Mouse (Mus musculus): ENCODE results near the gene Dppa4. TPM values are rescaled to one million over a fixed set of nuclear protein-coding genes. Genes with fewer than 3 reads are reported as not detected.
"Not testable (repeated sequence)": the region's sequence is repeated elsewhere in the genome, so short reads cannot be mapped to it uniquely, and the experiment has no call there.

Gene Dppa4
- polyA plus RNA-seq, 1 experiment from 2014 or later, result 0.07 TPM

GRCm38 (mm10) chr16:48285517-48285916 lies 2.0 kb downstream of the Dppa4 start:
- Histone ChIP-seq H3K27ac (no peak overlapping the region), H3K4me2 (no peak overlapping the region), H3K27me3 (no peaks in the 10 kb centered on the region), H3K9me3 (replicated peaks) (no peaks in the 10 kb centered on the region), H3K4me1 (replicated peaks) (no peaks in the 10 kb centered on the region), H3K4me3 (replicated peaks) (no peak overlapping the region), H3K9ac (no peak overlapping the region), H3K36me3 (no peaks in the 10 kb centered on the region)
- DNase-seq (no peak), ATAC-seq (ENCODE audit: low read depth) (no peak)
- 71% methylated on average over 4 of the region's 4 CpGs for WGBS (ENCODE audit: insufficient replicate concordance)

DNA sequence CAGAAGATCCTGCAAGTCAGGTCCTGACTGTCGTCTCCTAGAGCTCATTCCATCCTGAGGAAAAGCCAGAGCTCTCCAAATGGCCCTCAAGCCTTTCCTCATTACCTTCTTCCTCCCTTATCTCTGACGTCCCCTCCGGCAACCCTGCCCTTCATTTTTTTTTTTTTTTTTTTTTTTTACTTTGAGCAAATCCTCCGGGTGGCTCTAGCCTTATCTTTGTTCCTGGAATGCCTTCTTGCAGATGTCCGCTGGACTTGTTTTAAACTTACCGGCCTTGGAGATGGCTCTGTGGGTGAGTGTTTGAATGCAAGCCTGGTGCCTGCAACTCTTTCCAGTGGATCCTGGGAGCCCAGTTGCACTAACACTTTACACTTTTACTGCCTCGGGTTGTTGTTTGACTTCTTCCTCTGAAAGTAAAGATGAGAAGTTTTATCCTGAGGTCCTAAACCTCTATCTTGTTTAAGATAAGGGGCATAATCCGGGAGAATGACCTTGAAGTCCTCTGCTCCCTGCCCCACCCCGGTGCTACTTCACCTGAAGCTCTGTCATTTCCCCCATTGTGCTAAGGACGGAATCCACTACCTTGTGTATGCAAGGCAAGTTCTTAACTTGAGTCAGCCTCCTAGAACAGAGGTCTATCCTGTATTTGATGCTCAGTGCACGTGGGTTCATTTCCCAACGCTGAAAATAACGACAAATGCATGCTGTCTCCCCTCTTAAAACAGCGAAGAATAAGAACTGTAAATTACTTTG lies 14.0 kb downstream of the Dppa4 start:
- ATAC-seq (ENCODE audit: low read depth) (no peak), DNase-seq (no peak)
- H3K4me1 ChIP-seq (replicated peaks), result peaks cover 6% of the 10 kb centered on the region; the same call in 1 of the 2 replicates
- no peak overlapping the region for H3K4me3 ChIP-seq (replicated peaks)
- H3K27me3 ChIP-seq, result no peaks in the 10 kb centered on the region
- no peaks in the 10 kb centered on the region for H3K9me3 ChIP-seq (replicated peaks)
- no peaks in the 10 kb centered on the region for H3K36me3 ChIP-seq
- no peak overlapping the region for H3K9ac ChIP-seq
- WGBS (ENCODE audit: insufficient replicate concordance), result 34% methylated on average over 14 of the region's 14 CpGs
- no peak overlapping the region for H3K4me2 ChIP-seq
- H3K27ac ChIP-seq, result no peak overlapping the region

DNA sequence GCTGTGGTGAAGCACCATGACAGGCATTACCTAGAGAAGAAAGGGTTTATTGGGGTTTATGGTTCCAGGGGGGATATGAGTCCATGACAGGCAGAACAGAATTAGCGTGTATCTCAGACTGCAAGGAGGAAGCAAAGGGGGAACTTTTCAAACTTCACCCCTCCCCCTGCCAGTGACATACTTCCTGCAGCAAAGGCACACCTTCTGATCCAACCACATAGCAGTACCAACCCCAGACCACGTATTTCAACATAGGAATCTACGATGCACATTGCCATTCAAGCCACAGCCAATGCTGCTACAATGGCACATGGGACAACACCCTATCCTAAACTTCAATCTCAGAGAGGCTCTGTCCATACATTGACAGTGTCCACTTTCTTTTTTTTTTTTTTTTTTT lies 16.4 kb downstream of the Dppa4 start:
- Histone ChIP-seq H3K9ac (no peak overlapping the region), H3K4me3 (replicated peaks) (no peak overlapping the region), H3K27me3 (no peaks in the 10 kb centered on the region), H3K9me3 (replicated peaks) (no peaks in the 10 kb centered on the region), H3K4me2 (no peak overlapping the region), H3K27ac (no peak overlapping the region), H3K36me3 (no peaks in the 10 kb centered on the region), H3K4me1 (replicated peaks) (peaks cover 6% of the 10 kb centered on the region; the same call in 1 of the 2 replicates)
- 35% methylated on average over 3 of the region's 3 CpGs for WGBS (ENCODE audit: insufficient replicate concordance)
- ATAC-seq (ENCODE audit: low read depth) (no peak), DNase-seq (no peak)

- H3K27me3 ChIP-seq, result no peaks in the 10 kb centered on the region
- no peaks in the 10 kb centered on the region for H3K36me3 ChIP-seq
- no peak within 1 kb of the TSS for H3K27ac ChIP-seq
- no peak within 1 kb of the TSS for H3K4me3 ChIP-seq (replicated peaks)
- H3K4me1 ChIP-seq (replicated peaks), result no peaks in the 10 kb centered on the region
- no peak within 1 kb of the TSS for H3K9ac ChIP-seq
- ATAC-seq (ENCODE audit: low read depth), result no peak
- H3K9me3 ChIP-seq (replicated peaks), result no peaks in the 10 kb centered on the region
- no peak for DNase-seq
- no peak within 1 kb of the TSS for H3K4me2 ChIP-seq
- 70% methylated on average over 7 of the region's 7 CpGs for WGBS (ENCODE audit: insufficient replicate concordance)
Measured at GRCm38 (mm10) chr16:48303509-48303908, 20.0 kb downstream of the Dppa4 start, which contains the start of gene Dppa2. Gene Dppa2, plus strand, starts transcription at chr16:48303908.

DNA sequence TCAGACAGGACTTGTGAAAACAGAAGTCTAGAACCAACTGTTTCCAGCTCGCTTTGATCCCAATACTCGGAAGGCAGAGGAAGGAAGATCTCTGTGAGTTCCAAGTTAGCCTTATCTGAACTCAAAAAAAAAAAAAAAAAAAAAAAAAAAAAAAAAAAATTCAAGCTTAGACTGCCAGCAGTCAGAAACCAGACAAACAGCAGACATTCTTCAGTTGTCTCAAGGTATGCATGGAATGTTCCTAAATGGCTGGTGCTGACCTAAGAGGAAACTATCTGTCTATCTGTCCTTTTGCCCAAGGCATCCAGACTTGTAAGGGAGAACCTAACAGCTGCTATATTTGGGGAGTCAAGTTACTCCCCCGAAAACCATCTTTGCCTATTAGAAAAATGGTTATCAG lies 20.4 kb downstream of the Dppa4 start:
- no peak for ATAC-seq (ENCODE audit: low read depth)
- no peaks in the 10 kb centered on the region for H3K4me1 ChIP-seq (replicated peaks)
- no peak overlapping the region for H3K4me3 ChIP-seq (replicated peaks)
- H3K4me2 ChIP-seq, result no peak overlapping the region
- no peak overlapping the region for H3K27ac ChIP-seq
- H3K9ac ChIP-seq, result no peak overlapping the region
- H3K36me3 ChIP-seq, result no peaks in the 10 kb centered on the region
- WGBS (ENCODE audit: insufficient replicate concordance), result 60% methylated on average over 3 of the region's 3 CpGs
- no peak for DNase-seq
- no peaks in the 10 kb centered on the region for H3K9me3 ChIP-seq (replicated peaks)
- no peaks in the 10 kb centered on the region for H3K27me3 ChIP-seq

DNA sequence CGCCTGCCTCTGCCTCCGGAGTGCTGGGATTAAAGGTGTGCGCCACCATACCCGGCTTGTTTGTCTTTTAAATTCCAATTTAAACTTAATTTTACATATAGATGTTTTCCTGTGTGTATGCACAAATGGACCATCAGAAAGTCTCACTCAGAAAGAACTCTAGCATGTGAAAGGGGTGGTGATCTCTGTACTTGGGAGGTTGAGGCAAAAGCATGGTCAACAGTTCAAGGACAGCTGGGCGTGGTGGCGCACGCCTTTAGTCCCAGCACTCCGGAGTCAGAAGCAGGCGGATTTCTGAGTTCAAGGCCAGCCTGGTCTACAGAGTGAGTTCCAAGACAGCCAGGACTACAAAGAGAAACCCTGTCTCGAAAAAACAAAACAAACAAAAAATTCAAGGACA lies 25.4 kb downstream of the Dppa4 start:
- ATAC-seq (ENCODE audit: low read depth); DNase-seq; H3K27ac ChIP-seq; H3K36me3 ChIP-seq; H3K4me1 ChIP-seq (replicated peaks); H3K9ac ChIP-seq; H3K4me3 ChIP-seq (replicated peaks); H3K4me2 ChIP-seq; H3K9me3 ChIP-seq (replicated peaks); H3K27me3 ChIP-seq: not testable (repeated sequence)
- 80% methylated on average over 10 of the region's 10 CpGs for WGBS (ENCODE audit: insufficient replicate concordance)

DNA sequence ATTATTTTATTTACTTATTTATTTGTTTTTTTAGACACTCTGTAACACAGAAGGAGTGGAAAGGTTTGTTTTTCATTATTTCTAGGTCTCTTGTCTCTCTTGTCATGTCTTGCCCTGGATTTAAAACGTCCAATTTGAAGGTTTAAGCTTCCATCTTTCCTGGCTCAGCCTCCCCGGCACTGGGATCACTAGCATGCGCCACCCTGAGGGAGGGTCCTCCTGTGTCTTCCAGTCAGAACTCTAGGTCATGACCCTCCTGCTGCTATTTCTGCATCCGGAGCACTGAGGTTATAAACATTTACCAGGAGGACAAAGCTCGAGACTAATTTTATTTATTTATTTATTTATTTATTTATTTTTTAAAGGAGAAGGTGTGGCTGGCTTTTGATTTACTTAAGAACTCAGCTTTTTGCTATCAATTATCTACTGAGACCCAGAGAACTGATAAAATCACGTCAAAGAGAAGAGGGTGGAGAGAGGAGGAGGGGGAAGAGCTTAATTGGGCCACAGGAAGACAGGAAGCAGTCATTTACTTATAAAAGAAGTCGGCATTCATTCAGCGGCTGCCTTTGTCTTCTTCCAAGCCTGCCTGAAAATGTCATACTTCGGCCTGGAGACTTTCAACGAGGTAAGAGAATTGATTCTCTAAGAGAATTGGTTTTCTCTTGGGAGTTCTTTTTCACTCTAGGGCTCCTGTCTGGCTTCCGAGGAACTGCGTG lies 26.5 kb downstream of the Dppa4 start:
- no peak for DNase-seq

DNA sequence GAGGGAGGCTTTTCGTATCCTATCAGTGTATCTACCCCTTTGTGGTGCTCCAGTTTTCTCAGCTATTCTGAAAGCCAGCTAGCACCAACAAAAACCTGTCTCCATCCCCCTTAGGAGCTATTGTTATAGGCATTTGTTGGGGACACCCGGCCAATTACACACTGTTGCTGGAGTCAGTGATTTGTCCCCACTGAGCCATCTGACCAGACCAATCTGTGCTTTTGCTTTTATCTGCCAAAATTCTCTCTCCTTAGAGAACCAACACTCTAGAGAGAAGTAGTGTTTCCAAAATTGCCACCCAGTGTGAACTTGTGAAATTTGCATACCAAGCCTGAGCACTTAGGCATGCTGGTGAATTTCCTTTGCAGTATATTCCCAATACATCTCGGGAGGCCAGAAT lies 31.8 kb downstream of the Dppa4 start:
- WGBS (ENCODE audit: insufficient replicate concordance), result 68% methylated on average over 3 of the region's 3 CpGs
- no peaks in the 10 kb centered on the region for H3K4me1 ChIP-seq (replicated peaks)
- no peak overlapping the region for H3K4me3 ChIP-seq (replicated peaks)
- H3K27ac ChIP-seq, result no peak overlapping the region
- no peak overlapping the region for H3K4me2 ChIP-seq
- H3K9ac ChIP-seq, result no peak overlapping the region
- ATAC-seq (ENCODE audit: low read depth), result no peak
- no peaks in the 10 kb centered on the region for H3K36me3 ChIP-seq
- no peaks in the 10 kb centered on the region for H3K27me3 ChIP-seq
- no peaks in the 10 kb centered on the region for H3K9me3 ChIP-seq (replicated peaks)
- no peak for DNase-seq

More for the DNA sequence above, 26.5 kb downstream of the Dppa4 start:
- no peaks in the 10 kb centered on the region for H3K27me3 ChIP-seq
- H3K4me1 ChIP-seq (replicated peaks), result no peaks in the 10 kb centered on the region
- H3K9ac ChIP-seq, result no peak overlapping the region
- no peak for ATAC-seq (ENCODE audit: low read depth)
- WGBS (ENCODE audit: insufficient replicate concordance), result 61% methylated on average over 12 of the region's 12 CpGs
- H3K9me3 ChIP-seq (replicated peaks), result no peaks in the 10 kb centered on the region
- H3K4me2 ChIP-seq, result no peak overlapping the region
- no peak overlapping the region for H3K4me3 ChIP-seq (replicated peaks)
- no peak overlapping the region for H3K27ac ChIP-seq
- H3K36me3 ChIP-seq, result no peaks in the 10 kb centered on the region

- no peaks in the 10 kb centered on the region for H3K4me1 ChIP-seq (replicated peaks)
- H3K9ac ChIP-seq, result no peak overlapping the region
- no peak for DNase-seq
- no peaks in the 10 kb centered on the region for H3K27me3 ChIP-seq
- H3K4me3 ChIP-seq (replicated peaks), result no peak overlapping the region
- H3K4me2 ChIP-seq, result no peak overlapping the region
- no peaks in the 10 kb centered on the region for H3K36me3 ChIP-seq
- no peak overlapping the region for H3K27ac ChIP-seq
- WGBS (ENCODE audit: insufficient replicate concordance), result 94% methylated on average over 6 of the region's 6 CpGs
- no peak for ATAC-seq (ENCODE audit: low read depth)
- H3K9me3 ChIP-seq (replicated peaks), result no peaks in the 10 kb centered on the region
Measured at GRCm38 (mm10) chr16:48320781-48321180, 37.2 kb downstream of the Dppa4 start.

DNA sequence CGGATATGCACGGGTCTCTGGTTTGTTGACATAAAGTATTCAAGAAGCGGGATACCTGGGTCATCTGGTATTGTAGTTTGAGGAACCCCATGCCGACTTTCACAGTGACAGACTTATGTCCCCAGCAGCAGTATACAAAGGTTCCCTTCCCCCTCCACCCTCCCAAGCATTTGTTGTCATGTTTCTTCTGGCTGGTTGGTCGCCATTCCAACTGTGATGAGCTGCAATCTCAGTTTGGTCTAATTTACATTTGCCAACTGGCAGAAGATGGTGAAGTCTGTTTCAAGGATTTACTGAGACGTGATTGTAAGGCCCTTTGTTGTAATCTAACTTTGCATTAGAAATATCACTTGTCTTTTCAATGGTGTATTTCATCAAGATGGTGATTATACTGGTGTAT lies 39.6 kb downstream of the Dppa4 start:
- no peak overlapping the region for H3K4me3 ChIP-seq (replicated peaks)
- no peak overlapping the region for H3K4me2 ChIP-seq
- no peak for DNase-seq
- ATAC-seq (ENCODE audit: low read depth), result no peak
- no peak overlapping the region for H3K9ac ChIP-seq
- no peak overlapping the region for H3K27ac ChIP-seq
- no peaks in the 10 kb centered on the region for H3K36me3 ChIP-seq
- H3K4me1 ChIP-seq (replicated peaks), result no peaks in the 10 kb centered on the region
- no peaks in the 10 kb centered on the region for H3K27me3 ChIP-seq
- 65% methylated on average over 6 of the region's 6 CpGs for WGBS (ENCODE audit: insufficient replicate concordance)
- H3K9me3 ChIP-seq (replicated peaks), result no peaks in the 10 kb centered on the region

DNA sequence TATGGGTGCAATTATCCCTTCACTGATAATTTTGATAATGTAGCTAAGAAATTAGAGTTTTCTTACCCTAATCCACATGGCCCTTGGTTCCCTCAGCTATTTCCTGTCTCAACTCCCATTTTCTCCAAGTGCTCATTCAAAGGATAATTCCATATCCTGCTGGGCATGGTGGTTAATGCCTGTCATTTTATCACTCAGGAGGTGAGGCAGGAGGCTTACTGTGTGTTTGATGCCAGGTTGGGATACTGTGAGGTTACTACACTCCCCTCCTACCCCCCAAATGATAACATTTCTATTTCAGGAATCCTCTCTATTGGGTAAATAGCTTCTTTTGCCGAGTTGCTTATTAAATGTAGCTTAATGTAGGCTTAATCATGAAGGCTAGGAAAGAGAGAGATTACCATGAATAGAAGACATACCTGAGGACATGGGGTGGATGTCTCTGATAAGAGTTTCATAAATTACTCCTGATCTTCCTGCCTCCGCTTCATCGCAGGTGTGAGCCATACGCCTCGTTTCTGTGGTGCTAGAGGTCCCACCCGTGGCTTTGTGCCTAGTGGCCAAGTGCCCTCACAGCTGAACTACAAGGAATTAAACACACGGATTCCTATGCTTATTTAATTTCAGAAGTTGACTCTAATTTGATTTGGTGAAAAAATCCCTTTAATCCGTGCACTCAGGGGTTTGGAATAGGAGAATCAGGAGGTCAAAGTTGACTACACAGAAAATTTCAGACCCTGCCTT lies 40.2 kb downstream of the Dppa4 start:
- no peak overlapping the region for H3K27ac ChIP-seq
- no peaks in the 10 kb centered on the region for H3K36me3 ChIP-seq
- H3K27me3 ChIP-seq, result no peaks in the 10 kb centered on the region
- H3K4me2 ChIP-seq, result no peak overlapping the region
- DNase-seq, result no peak
- no peaks in the 10 kb centered on the region for H3K4me1 ChIP-seq (replicated peaks)
- no peak overlapping the region for H3K9ac ChIP-seq
- no peak for ATAC-seq (ENCODE audit: low read depth)
- no peak overlapping the region for H3K4me3 ChIP-seq (replicated peaks)
- no peaks in the 10 kb centered on the region for H3K9me3 ChIP-seq (replicated peaks)
- WGBS (ENCODE audit: insufficient replicate concordance), result 66% methylated on average over 8 of the region's 8 CpGs

All from liver, embryonic 13.5 days (tissue).